Mouse (Mus musculus) forebrain, postnatal 0 days (tissue): Measurements from ENCODE around the gene Ski. TPM values are rescaled to one million over a fixed set of nuclear protein-coding genes. Genes with fewer than 3 reads are reported as not detected.

Experiments used
- ATAC-seq: fragments of 200-750 bp; cut with Nextera tagmentation; 2 replicates; pipeline ENCODE4 v1.8.0; 2017; ENCODE audit warnings: mild to moderate bottlenecking, moderate library complexity
- DNase-seq: peaks from one replicate; pipeline ENCODE4 v3.0.0-alpha.2; 2015
- H3K27ac ChIP-seq: fragments of 300-500 bp; sonication (generic); 2 replicates; pipeline ENCODE4 v1.5.1; 2014; ENCODE audit warnings: low read depth, mild to moderate bottlenecking, antibody characterized with exemption, low read length, moderate library complexity, mixed read lengths
- H3K27me3 ChIP-seq: fragments of 300-500 bp; sonication (generic); 2 replicates; pipeline ENCODE4 v1.6.1; 2014; ENCODE audit warnings: mild to moderate bottlenecking, low read length, mixed read lengths; ENCODE audit not compliant: insufficient read depth
- H3K36me3 ChIP-seq: fragments of 300-500 bp; sonication (generic); 2 replicates; pipeline ENCODE4 v1.6.1; 2014; ENCODE audit warnings: mild to moderate bottlenecking, moderate library complexity; ENCODE audit not compliant: insufficient read depth
- H3K4me1 ChIP-seq: fragments of 300-500 bp; sonication (generic); 2 replicates; pipeline ENCODE4 v1.6.1; 2014; ENCODE audit warnings: antibody characterized with exemption; ENCODE audit not compliant: insufficient read depth
- H3K4me2 ChIP-seq: fragments of 300-500 bp; sonication (generic); 2 replicates; pipeline ENCODE4 v1.6.1; 2014; ENCODE audit warnings: low read depth, mild to moderate bottlenecking, moderate library complexity
- H3K4me3 ChIP-seq: fragments of 300-500 bp; sonication (generic); 2 replicates; pipeline ENCODE4 v1.5.1; 2014; ENCODE audit warnings: low read depth, low read length, mixed read lengths
- H3K9ac ChIP-seq: fragments of 300-500 bp; sonication (generic); 2 replicates; pipeline ENCODE4 v1.6.1; 2014; ENCODE audit warnings: mild to moderate bottlenecking
- H3K9me3 ChIP-seq: fragments of 300-500 bp; sonication (generic); 2 replicates; pipeline ENCODE4 v1.6.1; 2016; ENCODE audit warnings: low read length
- CTCF ChIP-seq: sonication (generic); IDR thresholded peaks from 2 replicates; pipeline ENCODE4 v1.5.1; 2016; ENCODE audit warnings: antibody characterized with exemption, control low read depth, low read depth
- whole genome bisulfite sequencing: fragments of 180-500 bp; shearing (Covaris S2); extraction: QIAGEN DNeasy Blood & Tissue Kit; methylation state at CpG from one replicate; pipeline ENCODE4 v1.1.7; 2014; 5-methylcytosine and 5-hydroxymethylcytosine counted together
- polyA plus RNA-seq: library from polyadenylated mRNA; unstranded; fragments of >200 nt; fragmentation: Nextera tagmentation; extraction: Ambion mirVana; gene quantifications from 2 replicates; pipeline ENCODE4 v1.2.1, GENCODE M21; 2015
- total RNA-seq: library from RNA; depleted of rRNA; stranded (reverse); fragments of >200 nt; gene quantifications from 2 replicates; pipeline ENCODE4 v1.2.3, GENCODE M21; 2014

The Ski gene
- total and polyA plus RNA-seq, 2 experiments from 2014 or later: 12.2 to 68.7 TPM

GRCm38 (mm10) chr4:155154986-155155385 lies 67.4 kb downstream of the Ski start:
- H3K9ac ChIP-seq: no peak overlapping the region
- TF ChIP-seq CTCF: no peak
- H3K36me3 ChIP-seq: peaks cover 56% of the 10 kb centered on the region

GRCm38 (mm10) chr4:155153389-155154072 lies 68.9 kb downstream of the Ski start:
- Histone ChIP-seq H3K9ac (no peak overlapping the region), H3K27ac (no peak overlapping the region), H3K4me3 (no peak overlapping the region), H3K4me2 (no peak overlapping the region), H3K4me1 (peaks cover 10% of the 10 kb centered on the region; the same call in 1 of the 2 replicates), H3K27me3 (no peaks in the 10 kb centered on the region), H3K9me3 (no peaks in the 10 kb centered on the region), H3K36me3 (peaks cover 41% of the 10 kb centered on the region)
- ATAC-seq (no peak), DNase-seq (no peak)
- WGBS: 87% methylated on average over 3 of the region's 3 CpGs
- TF ChIP-seq CTCF: no peak

More at GRCm38 (mm10) chr4:155154986-155155385, 67.4 kb downstream of the Ski start:
- ATAC-seq: no peak
- Histone ChIP-seq H3K27me3 (no peaks in the 10 kb centered on the region), H3K4me1 (peaks cover 10% of the 10 kb centered on the region; the same call in 1 of the 2 replicates), H3K4me2 (no peak overlapping the region), H3K27ac (no peak overlapping the region), H3K4me3 (no peak overlapping the region), H3K9me3 (no peaks in the 10 kb centered on the region)
- no peak for DNase-seq
- WGBS: 85% methylated on average over 11 of the region's 11 CpGs

DNA sequence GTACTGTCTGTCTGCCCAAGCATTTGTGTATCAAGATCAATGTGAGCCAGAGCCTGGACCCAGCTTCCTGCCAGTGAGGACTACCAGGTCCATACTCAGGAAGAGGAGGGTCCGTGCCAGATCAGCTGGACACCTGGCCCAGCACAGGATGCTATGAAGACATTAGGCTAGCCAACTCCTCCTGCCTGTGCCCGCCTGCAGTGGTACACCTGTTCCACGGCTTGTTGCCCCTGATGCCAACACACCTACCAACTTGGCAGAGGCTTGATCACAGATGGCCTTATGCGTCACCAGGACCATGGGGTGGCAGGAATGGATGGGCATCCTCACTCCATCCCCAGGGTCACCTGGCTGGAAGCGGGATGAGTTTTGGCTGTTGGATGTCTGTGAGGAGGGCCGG lies 69.9 kb downstream of the Ski start:
- Histone ChIP-seq H3K4me1 (peaks cover 10% of the 10 kb centered on the region; the same call in 1 of the 2 replicates), H3K4me2 (no peak overlapping the region), H3K4me3 (no peak overlapping the region), H3K9ac (no peak overlapping the region), H3K9me3 (no peaks in the 10 kb centered on the region), H3K36me3 (peaks cover 31% of the 10 kb centered on the region), H3K27ac (no peak overlapping the region), H3K27me3 (no peaks in the 10 kb centered on the region)
- TF ChIP-seq CTCF: no peak
- ATAC-seq (no peak), DNase-seq (no peak)
- 87% methylated on average over 6 of the region's 6 CpGs for whole genome bisulfite sequencing

GRCm38 (mm10) chr4:155151845-155152244 lies 70.5 kb downstream of the Ski start:
- H3K27ac ChIP-seq: no peak overlapping the region
- no peak for ATAC-seq
- TF ChIP-seq CTCF: no peak
- DNase-seq: no peak
- no peak overlapping the region for H3K9ac ChIP-seq
- H3K4me2 ChIP-seq: no peak overlapping the region
- no peaks in the 10 kb centered on the region for H3K9me3 ChIP-seq
- peaks cover 24% of the 10 kb centered on the region for H3K36me3 ChIP-seq
- no peak overlapping the region for H3K4me3 ChIP-seq
- no peaks in the 10 kb centered on the region for H3K27me3 ChIP-seq
- peaks cover 10% of the 10 kb centered on the region; the same call in 1 of the 2 replicates for H3K4me1 ChIP-seq
- WGBS: 77% methylated on average over 4 of the region's 4 CpGs

- WGBS: 59% methylated on average over 12 of the region's 12 CpGs
- Histone ChIP-seq H3K9ac (peak overlapping the region; percentile 62; the same call in 1 of the 2 replicates), H3K9me3 (no peaks in the 10 kb centered on the region), H3K27ac (no peak overlapping the region), H3K4me3 (peak overlapping the region; percentile 33; the same call in 1 of the 2 replicates), H3K36me3 (peaks cover 19% of the 10 kb centered on the region), H3K4me1 (peaks cover 10% of the 10 kb centered on the region; the same call in 1 of the 2 replicates), H3K27me3 (no peaks in the 10 kb centered on the region), H3K4me2 (peak overlapping the region; percentile 81)
- TF ChIP-seq CTCF: no peak
- DNase-seq: no peak
- ATAC-seq: no peak
These were observed 71.1 kb downstream of the Ski start for GRCm38 (mm10) chr4:155151221-155151788.

DNA sequence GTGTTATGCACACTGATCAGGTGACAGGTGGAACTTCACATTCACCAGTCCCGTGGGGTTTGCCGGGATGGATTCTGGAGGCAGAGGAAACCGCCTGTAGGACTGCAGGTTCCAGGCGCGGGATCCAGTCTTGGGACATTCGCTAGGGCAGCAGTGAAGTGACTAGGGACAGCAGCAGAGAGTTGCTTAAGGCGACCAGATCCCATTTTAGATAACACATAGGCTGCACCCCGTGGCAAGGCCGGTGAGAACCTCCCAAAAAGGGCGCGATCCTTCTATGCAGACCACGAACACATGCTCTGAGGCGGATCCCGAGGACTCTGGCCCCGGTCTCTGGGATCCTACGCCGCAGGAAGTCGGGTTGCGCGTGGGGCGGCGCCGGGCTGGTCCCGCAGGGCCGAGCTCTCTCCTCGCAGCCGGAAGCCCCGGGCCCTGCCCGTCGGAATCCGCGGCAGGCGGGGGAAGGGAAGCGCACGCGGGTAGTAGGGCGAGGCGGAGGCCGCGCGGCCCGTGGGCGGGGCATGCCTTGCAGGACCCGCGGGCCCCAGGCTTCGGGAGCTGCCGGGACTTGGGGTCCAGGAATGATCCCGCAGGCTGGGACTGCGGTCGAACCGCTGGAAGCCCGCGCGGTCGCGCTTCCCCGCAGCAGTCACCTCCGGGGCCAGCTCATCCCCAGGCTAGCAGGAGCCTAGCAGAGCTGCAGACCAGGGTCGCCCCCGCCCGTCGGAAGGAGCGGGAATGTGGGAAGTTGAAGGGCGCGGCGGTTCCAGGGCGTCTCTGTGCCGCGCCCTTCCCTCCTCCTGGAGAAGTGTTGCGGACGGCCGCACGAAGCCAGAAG lies 71.9 kb downstream of the Ski start:
- Histone ChIP-seq H3K4me2 (peak overlapping the region; percentile 81), H3K9me3 (no peaks in the 10 kb centered on the region), H3K4me1 (peaks cover 10% of the 10 kb centered on the region; the same call in 1 of the 2 replicates), H3K4me3 (peak overlapping the region; percentile 33), H3K27me3 (no peaks in the 10 kb centered on the region), H3K36me3 (peaks cover 11% of the 10 kb centered on the region), H3K27ac (no peak overlapping the region), H3K9ac (peak overlapping the region; percentile 62)
- peak; percentile 68 for DNase-seq
- WGBS: 8% methylated on average over 69 of the region's 73 CpGs
- TF ChIP-seq CTCF: no peak
- ATAC-seq: peak; percentile 81
